Mouse (Mus musculus): ENCODE data around the gene Elf1. TPM values are rescaled to one million over a fixed set of nuclear protein-coding genes. Genes with fewer than 3 reads are reported as not detected.

Elf1 gene
- polyA plus RNA-seq, 1 experiment = 27.8 TPM

DNA sequence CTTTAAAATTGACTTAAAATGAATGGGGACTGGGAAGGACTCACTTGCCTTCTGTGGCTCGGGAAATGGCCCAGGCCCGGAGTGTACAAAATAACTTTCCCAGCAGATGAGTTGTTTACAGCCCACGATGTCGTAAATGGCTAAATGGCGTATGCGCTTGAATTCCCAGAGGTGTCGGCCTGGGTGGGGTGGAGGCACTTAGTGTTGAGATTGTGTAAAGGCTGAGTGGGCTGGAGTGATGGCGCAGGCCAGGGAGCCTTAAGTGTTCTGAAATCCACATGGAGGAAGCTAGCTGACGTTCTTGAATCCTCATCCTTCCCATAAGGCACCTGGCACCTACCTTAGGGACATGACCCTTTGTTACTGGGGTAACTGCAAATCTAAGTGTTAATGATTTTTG is 7.5 kb downstream of the Elf1 start:
- no peak for TF ChIP-seq CTCF (IDR thresholded peaks at IDR 0.05; ENCODE audit: borderline replicate concordance, insufficient read depth, low read length)
- no peak for TF ChIP-seq POLR2A (IDR thresholded peaks at IDR 0.05; ENCODE audit: low read depth, low read length)
- peaks cover 5% of the 10 kb centered on the region; the same call in 1 of the 2 replicates for H3K4me1 ChIP-seq (ENCODE audit: control insufficient read depth, insufficient read depth, low read length)

DNA sequence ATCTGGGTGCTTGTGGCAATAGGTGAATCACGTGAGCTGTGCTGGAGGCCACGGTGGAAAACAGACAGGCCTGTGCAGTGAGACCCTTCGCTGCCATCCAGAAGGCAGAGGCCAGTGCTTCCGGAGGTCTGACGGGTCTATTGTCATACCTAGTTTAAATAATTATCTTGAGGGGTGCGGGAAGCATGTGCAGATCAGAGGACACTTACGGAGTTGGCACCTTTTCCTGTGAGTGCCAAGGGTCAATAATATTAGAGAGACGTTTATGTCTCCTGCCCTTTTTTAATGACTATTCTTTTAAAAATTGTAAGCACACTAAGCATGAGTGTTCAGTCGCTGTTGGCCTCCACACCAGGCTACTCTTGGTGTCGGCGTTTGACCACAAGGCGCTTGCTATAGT is 8.2 kb downstream of the Elf1 start:
- H3K4me1 ChIP-seq (ENCODE audit: control insufficient read depth, insufficient read depth, low read length) = peaks cover 3% of the 10 kb centered on the region; the same call in 1 of the 2 replicates
- H3K4me3 ChIP-seq (ENCODE audit: insufficient read depth, low read length) = no peak overlapping the region
- no peak for TF ChIP-seq POLR2A (IDR thresholded peaks at IDR 0.05; ENCODE audit: low read depth, low read length)
- no peak for TF ChIP-seq CTCF (IDR thresholded peaks at IDR 0.05; ENCODE audit: borderline replicate concordance, insufficient read depth, low read length)
- no peak overlapping the region for H3K27ac ChIP-seq (ENCODE audit: insufficient read depth, low read length)

More for the DNA sequence above, 7.5 kb downstream of the Elf1 start:
- Histone ChIP-seq H3K27ac (ENCODE audit: insufficient read depth, low read length) (no peak overlapping the region), H3K4me3 (ENCODE audit: insufficient read depth, low read length) (no peak overlapping the region)

DNA sequence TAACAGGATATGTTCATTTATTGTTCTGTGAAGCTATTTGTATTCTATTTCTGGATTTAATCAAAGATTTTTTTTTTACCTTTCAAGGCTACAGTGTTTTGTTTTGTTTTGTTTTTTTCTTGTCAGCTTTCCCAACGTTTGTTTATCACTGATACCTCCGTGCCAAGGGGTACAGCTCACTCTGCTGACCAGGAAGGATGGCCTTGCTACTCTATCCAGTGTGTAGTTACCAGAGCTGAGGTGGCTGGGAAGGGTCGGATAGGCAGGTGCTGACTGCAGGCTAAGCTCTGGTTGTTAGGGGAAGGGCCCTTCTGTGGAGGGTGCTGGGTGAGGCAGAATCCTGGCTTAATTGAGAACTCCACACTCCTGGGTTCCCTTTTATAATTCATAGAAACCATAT is 9.3 kb downstream of the Elf1 start:
- TF ChIP-seq POLR2A (IDR thresholded peaks at IDR 0.05; ENCODE audit: low read depth, low read length) (no peak), CTCF (IDR thresholded peaks at IDR 0.05; ENCODE audit: borderline replicate concordance, insufficient read depth, low read length) (no peak)
- no peak overlapping the region for H3K4me3 ChIP-seq (ENCODE audit: insufficient read depth, low read length)
- H3K4me1 ChIP-seq (ENCODE audit: control insufficient read depth, insufficient read depth, low read length) = peaks cover 2% of the 10 kb centered on the region; the same call in 1 of the 2 replicates
- no peak overlapping the region for H3K27ac ChIP-seq (ENCODE audit: insufficient read depth, low read length)

DNA sequence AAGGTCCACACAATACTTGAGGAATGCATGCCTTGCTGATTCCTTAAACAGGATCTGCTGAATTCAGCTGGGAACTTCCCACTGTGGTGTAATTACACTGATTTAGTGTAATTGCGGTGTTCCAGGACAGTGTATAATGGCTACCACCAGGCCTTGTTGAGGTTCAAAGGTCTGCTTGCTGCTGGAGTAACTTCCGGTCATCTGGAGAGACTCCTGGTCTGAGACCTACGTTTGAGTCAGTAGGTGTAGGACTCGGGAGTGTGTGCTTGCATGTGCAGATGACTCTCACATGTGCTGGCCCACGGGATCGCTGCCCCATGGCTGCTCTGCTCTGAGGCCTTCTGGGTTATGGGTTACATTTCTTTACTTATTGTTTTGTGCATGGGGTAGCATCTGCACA is 13.4 kb downstream of the Elf1 start:
- TF ChIP-seq CTCF (IDR thresholded peaks at IDR 0.05; ENCODE audit: borderline replicate concordance, insufficient read depth, low read length) = no peak
- no peak for TF ChIP-seq POLR2A (IDR thresholded peaks at IDR 0.05; ENCODE audit: low read depth, low read length)
- H3K4me1 ChIP-seq (ENCODE audit: control insufficient read depth, insufficient read depth, low read length) = no peaks in the 10 kb centered on the region
- no peak overlapping the region for H3K27ac ChIP-seq (ENCODE audit: insufficient read depth, low read length)
- H3K4me3 ChIP-seq (ENCODE audit: insufficient read depth, low read length) = no peak overlapping the region

DNA sequence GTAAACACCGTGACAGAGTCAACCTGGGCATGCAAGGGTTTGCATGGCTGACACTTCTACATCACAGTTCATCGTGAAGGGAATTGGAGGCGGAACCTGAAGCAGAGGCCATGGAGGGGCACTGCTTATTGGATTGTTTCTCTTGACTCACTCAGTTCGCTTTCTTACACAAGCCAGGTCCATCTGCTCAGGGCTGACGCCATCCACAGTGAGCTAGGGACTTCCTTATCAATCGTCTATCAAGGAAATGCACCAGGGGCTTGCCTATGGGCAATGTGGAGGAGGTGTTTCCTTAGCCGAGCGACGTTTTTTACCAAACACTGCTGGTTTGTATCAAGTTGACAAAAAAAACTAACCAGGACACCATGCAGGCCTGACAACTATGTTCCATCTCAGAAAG is 18.3 kb downstream of the Elf1 start:
- no peak overlapping the region for H3K4me3 ChIP-seq (ENCODE audit: insufficient read depth, low read length)
- H3K4me1 ChIP-seq (ENCODE audit: control insufficient read depth, insufficient read depth, low read length) = peaks cover 6% of the 10 kb centered on the region; the same call in 1 of the 2 replicates
- no peak for TF ChIP-seq CTCF (IDR thresholded peaks at IDR 0.05; ENCODE audit: borderline replicate concordance, insufficient read depth, low read length)
- H3K27ac ChIP-seq (ENCODE audit: insufficient read depth, low read length) = no peak overlapping the region

DNA sequence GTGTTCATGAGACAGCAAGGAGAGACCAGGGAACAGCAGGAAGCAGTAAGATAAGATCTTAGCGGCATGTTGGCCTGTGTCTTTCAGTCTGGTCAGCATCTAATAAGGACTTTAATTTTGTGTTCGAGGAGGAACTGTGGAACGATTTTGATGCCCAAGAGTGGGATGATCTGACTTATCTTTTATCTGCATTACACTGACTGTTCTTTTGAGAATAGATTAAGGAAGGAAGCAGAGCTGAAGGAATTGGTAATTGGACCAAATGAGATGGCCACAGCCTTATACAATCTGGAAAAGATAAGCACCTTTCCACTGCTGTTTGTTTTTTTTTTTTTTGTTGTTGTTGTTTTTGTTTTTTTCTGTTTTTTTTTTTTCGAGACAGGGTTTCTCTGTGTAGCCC is 19.8 kb downstream of the Elf1 start:
- H3K4me3 ChIP-seq (ENCODE audit: insufficient read depth, low read length) = no peak overlapping the region
- no peak for TF ChIP-seq POLR2A (IDR thresholded peaks at IDR 0.05; ENCODE audit: low read depth, low read length)
- no peak for TF ChIP-seq CTCF (IDR thresholded peaks at IDR 0.05; ENCODE audit: borderline replicate concordance, insufficient read depth, low read length)

DNA sequence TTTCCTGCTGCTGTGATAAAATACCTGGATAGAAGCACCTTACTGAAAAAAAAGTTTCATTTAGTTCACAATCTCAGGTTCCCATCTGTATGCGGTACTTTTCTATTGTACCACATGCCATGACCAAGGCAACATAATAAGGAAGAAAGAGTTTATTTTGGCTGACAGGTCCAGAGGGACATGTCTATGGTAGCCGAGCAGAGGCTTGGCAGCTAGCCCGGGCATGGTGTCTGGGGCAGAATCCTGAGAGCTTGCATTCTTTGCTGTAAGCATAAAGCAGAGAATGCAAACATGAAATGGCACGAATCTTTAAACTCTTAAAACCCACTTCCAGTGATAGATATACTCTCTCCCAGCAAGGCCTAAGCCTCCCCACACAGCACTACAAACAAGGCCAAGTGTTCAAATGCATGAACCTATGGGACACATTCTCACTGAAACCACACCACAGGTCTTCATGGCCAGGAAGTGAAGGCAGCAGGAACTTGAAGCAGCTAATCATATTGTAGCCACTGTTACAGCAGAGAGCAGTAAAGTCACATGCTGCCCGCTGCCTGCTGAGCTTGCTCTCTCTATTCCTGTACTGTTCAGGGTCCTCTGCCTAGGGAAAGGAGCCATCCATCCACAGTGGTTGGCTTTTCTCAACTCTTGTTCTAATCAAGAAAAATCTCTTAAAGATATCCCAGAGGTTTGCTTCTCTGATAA is 22.5 kb downstream of the Elf1 start:
- no peak overlapping the region for H3K4me3 ChIP-seq (ENCODE audit: insufficient read depth, low read length)
- H3K4me1 ChIP-seq (ENCODE audit: control insufficient read depth, insufficient read depth, low read length) = peaks cover 13% of the 10 kb centered on the region
- peak overlapping the region; percentile 76 for H3K27ac ChIP-seq (ENCODE audit: insufficient read depth, low read length)
- 0 out of 2 replicates have a peak, but pooled peaks have one; percentile 4 for TF ChIP-seq CTCF (IDR thresholded peaks at IDR 0.05; ENCODE audit: borderline replicate concordance, insufficient read depth, low read length)
- no peak for TF ChIP-seq POLR2A (IDR thresholded peaks at IDR 0.05; ENCODE audit: low read depth, low read length)

More for the DNA sequence above, 19.8 kb downstream of the Elf1 start:
- peaks cover 9% of the 10 kb centered on the region for H3K4me1 ChIP-seq (ENCODE audit: control insufficient read depth, insufficient read depth, low read length)
- no peak overlapping the region for H3K27ac ChIP-seq (ENCODE audit: insufficient read depth, low read length)

DNA sequence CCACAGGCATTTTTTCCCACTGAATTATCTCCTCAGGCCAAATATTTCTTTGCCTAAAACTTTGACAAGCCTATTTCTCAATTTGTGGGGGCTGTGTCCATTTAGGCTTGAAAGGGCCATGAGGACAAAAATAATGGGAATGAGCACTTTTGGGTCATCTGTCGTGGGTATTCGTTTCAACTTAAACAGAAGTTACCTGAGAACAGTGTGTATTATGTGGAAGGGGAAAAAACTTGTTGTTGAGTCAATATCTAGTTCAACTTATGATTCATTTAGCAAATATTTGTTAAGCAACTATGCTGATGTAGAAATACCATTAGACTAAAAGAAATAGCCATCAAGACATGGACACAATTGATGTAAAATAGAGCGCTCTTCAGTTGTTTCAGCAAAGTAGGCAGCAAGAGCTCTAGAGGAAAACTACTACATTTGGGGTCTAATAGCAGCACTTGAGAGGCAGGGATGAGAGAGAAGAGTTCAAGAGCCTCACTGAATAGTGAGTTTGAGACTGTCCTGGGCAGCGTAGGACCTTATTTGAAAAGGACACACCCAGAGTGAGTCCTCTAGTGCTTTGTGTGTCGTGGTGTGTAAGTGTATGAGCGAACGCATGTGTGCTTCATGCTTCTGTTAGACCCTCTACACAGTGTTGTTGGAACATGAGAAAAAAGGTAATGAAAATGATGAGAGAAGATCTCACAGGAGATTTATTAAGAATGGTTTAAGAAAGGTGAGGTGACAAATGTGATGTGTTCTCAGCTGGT is 23.4 kb downstream of the Elf1 start:
- Histone ChIP-seq H3K4me1 (ENCODE audit: control insufficient read depth, insufficient read depth, low read length) (peaks cover 16% of the 10 kb centered on the region), H3K27ac (ENCODE audit: insufficient read depth, low read length) (peak overlapping the region; percentile 90), H3K4me3 (ENCODE audit: insufficient read depth, low read length) (no peak overlapping the region)
- TF ChIP-seq CTCF (IDR thresholded peaks at IDR 0.05; ENCODE audit: borderline replicate concordance, insufficient read depth, low read length) (no peak), POLR2A (IDR thresholded peaks at IDR 0.05; ENCODE audit: low read depth, low read length) (no peak)

DNA sequence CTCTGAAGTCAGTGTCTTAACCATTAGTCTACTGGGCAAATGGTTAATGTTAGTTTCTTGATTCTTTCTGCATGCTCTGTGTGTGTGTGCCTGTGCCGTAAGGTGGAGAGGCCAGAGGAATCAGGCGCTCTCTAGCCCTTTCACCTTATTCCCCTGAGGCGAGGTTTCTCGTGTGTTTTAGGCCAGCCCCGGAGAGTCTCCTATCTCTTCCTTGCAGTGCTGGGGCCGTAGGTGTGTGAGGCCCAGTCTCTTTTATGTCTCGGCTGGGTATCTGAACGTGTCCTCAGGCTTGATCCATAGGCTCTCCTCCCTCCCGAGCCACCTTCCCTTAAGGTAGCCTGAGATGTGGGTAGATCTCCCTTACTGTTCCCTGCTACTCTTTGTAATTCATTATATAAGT is 25.2 kb downstream of the Elf1 start:
- no peak for TF ChIP-seq POLR2A (IDR thresholded peaks at IDR 0.05; ENCODE audit: low read depth, low read length)
- TF ChIP-seq CTCF (IDR thresholded peaks at IDR 0.05; ENCODE audit: borderline replicate concordance, insufficient read depth, low read length) = no peak
- no peak overlapping the region for H3K4me3 ChIP-seq (ENCODE audit: insufficient read depth, low read length)
- H3K27ac ChIP-seq (ENCODE audit: insufficient read depth, low read length) = no peak overlapping the region
- H3K4me1 ChIP-seq (ENCODE audit: control insufficient read depth, insufficient read depth, low read length) = peaks cover 16% of the 10 kb centered on the region

DNA sequence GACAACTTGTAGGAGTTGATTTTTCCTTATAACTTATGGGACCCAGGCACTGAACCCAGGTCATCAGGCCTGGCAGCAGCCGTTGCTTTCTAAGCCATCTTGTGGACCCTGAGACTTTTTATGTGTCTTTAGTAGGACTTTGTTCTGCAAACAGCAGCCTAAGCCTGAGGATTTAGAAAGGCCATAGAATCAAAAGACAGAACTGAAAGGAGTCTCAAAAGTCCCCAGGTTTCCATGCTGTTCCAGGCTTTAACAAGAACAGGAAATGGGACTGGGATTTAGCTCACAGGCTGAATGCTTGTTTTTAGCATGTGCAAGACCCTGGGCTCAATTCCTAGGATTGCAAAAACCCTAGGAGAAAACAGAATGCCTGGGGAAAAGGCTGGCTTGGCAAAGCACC is 26.9 kb downstream of the Elf1 start:
- no peak overlapping the region for H3K4me3 ChIP-seq (ENCODE audit: insufficient read depth, low read length)
- no peak overlapping the region for H3K27ac ChIP-seq (ENCODE audit: insufficient read depth, low read length)
- H3K4me1 ChIP-seq (ENCODE audit: control insufficient read depth, insufficient read depth, low read length) = peaks cover 16% of the 10 kb centered on the region
- no peak for TF ChIP-seq CTCF (IDR thresholded peaks at IDR 0.05; ENCODE audit: borderline replicate concordance, insufficient read depth, low read length)
- no peak for TF ChIP-seq POLR2A (IDR thresholded peaks at IDR 0.05; ENCODE audit: low read depth, low read length)
